Mouse (Mus musculus): ENCODE measurements around the gene Dhodh. TPM values are rescaled to one million over a fixed set of nuclear protein-coding genes. Genes with fewer than 3 reads are reported as not detected.

Gene Dhodh
- polyA plus RNA-seq, 1 experiment from 2014 or later = 35.3 TPM

DNA sequence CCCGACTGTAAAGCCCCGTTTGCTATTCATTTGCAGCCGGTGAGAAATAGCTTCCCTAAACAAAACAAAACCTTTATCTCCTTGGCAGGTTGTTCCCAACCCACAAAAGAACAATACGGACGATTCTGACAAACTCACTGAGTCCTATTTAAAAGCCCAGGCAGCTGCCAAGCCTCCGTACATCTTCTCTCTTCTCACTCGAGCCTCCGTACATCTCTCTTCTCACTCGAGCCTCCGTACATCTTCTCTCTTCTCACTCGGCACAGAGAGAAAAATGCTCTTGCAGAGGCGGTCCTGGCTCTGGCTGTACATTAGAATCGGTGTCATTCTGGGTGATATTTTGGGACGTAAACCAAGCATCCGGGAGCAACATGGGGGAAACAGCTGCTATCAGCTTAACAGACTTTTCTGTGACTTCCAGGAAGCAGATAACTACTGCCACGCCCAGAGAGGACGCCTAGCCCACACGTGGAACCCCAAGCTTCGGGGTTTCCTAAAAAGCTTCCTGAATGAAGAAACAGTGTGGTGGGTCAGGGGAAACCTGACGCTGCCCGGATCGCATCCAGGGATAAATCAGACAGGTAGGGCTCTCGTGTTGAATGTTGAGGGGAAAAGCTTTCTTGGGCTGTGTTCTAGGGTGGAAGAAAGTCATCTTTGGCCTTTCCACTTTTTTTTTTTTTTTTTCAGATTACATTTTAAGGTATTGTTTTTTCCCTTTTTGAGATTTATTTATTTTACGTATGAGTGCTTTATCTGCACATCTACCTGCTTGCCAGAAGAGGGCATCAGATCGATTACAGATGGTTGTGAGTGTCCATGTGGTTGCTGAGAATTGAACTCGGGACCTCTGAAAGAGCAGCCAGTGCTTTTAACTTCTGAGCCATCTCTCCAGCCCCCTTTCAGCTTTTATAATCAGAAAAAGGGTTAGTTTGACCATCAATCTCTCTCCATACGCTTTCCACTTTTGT is 6.1 kb upstream of the Dhodh start, which contains the start of gene Pkd1l3:
TSS of gene Pkd1l3 (plus strand) at position 275 of the 968 bp plus-strand sequence.
- Histone ChIP-seq H3K9ac (peak within 1 kb of the TSS; percentile 50), H3K9me3 (replicated peaks) (peaks cover 2% of the 10 kb centered on the region; the same call in 1 of the 2 replicates), H3K4me2 (peak within 1 kb of the TSS; percentile 74), H3K27ac (peak within 1 kb of the TSS; percentile 3), H3K36me3 (no peaks in the 10 kb centered on the region; the same call in 1 of the 2 replicates), H3K4me1 (peaks cover 25% of the 10 kb centered on the region), H3K4me3 (peak within 1 kb of the TSS; percentile 54), H3K27me3 (replicated peaks) (no peaks in the 10 kb centered on the region)
- ATAC-seq = peak; percentile 79
- 15% methylated on average over 27 of the region's 27 CpGs for WGBS (ENCODE audit: insufficient replicate concordance)

GRCm38 (mm10) chr8:109609153-109609502 is 655 bp upstream of the Dhodh start:
- Histone ChIP-seq H3K4me2 (peak overlapping the region; percentile 91), H3K4me3 (peak overlapping the region; percentile 64), H3K9me3 (replicated peaks) (no peaks in the 10 kb centered on the region), H3K27ac (peak overlapping the region; percentile 94), H3K27me3 (replicated peaks) (no peaks in the 10 kb centered on the region), H3K9ac (peak overlapping the region; percentile 76), H3K4me1 (peaks cover 37% of the 10 kb centered on the region), H3K36me3 (peaks cover 18% of the 10 kb centered on the region)
- ATAC-seq = no peak
- 12% methylated on average over 5 of the region's 5 CpGs for WGBS (ENCODE audit: insufficient replicate concordance)

DNA sequence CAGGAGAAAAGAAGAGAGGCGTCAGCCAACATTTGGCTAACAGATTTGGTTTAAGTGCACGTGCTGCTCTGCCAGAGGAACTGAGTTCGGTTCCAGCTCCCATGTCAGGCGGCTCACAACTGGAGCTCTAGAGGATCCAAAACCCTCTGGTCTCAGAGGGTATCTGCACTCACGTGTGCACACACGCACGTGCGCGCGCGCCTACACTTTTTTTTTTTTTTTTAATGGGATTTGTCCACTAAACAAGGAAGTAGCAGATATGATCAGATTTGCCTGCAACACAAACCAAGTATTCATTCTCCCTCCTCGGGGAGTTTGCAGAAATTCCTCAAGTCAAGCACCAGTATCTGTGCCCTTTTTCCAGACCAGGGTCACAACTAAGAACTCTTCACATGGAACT is 823 bp downstream of the Dhodh start:
- Histone ChIP-seq H3K27me3 (replicated peaks) (no peaks in the 10 kb centered on the region), H3K4me3 (peak overlapping the region; percentile 64), H3K27ac (peak overlapping the region; percentile 94), H3K4me1 (peaks cover 29% of the 10 kb centered on the region), H3K9me3 (replicated peaks) (no peaks in the 10 kb centered on the region), H3K36me3 (peaks cover 33% of the 10 kb centered on the region), H3K4me2 (peak overlapping the region; percentile 91), H3K9ac (peak overlapping the region; percentile 76)
- ATAC-seq = no peak
- 4% methylated on average over 12 of the region's 12 CpGs for WGBS (ENCODE audit: insufficient replicate concordance)

DNA sequence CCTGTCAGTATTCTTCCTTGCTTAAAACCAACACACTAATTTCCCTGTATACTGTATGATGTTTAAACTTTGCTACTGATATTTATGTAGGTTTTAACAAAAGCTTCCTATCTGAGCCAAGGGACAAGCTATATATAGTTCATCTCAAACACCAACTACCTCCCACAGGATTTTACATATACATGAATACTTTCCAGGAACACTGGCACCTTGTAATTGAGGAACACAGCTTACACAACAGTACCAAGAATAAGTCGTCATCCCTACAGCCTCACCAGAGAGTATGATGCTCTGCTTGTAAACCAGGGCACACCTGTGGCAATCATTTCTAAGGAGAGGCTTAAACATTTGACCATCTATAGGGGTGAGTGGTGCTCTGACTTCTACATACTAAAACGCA is 1.7 kb downstream of the Dhodh start:
- H3K4me2 ChIP-seq = peak overlapping the region; percentile 91
- ATAC-seq = no peak

GRCm38 (mm10) chr8:109595854-109596253 is 12.6 kb downstream of the Dhodh start:
- no peak overlapping the region for H3K4me3 ChIP-seq
- no peak overlapping the region for H3K27ac ChIP-seq
- H3K4me1 ChIP-seq = 0 out of 2 replicates have a peak, but pooled peaks cover 3% of the 10 kb centered on the region
- H3K9me3 ChIP-seq (replicated peaks) = no peaks in the 10 kb centered on the region
- no peak overlapping the region for H3K4me2 ChIP-seq
- no peak overlapping the region for H3K9ac ChIP-seq
- no peaks in the 10 kb centered on the region for H3K27me3 ChIP-seq (replicated peaks)
- 47% methylated on average over 8 of the region's 8 CpGs for WGBS (ENCODE audit: insufficient replicate concordance)
- ATAC-seq = peak; percentile 55; the same call in 1 of the 2 replicates
- peaks cover 82% of the 10 kb centered on the region for H3K36me3 ChIP-seq

More for the DNA sequence above, 1.7 kb downstream of the Dhodh start:
- Histone ChIP-seq H3K4me3 (no peak overlapping the region), H3K4me1 (peaks cover 29% of the 10 kb centered on the region), H3K9ac (0 out of 2 replicates have a peak overlapping the region, but pooled peaks have one; percentile 76), H3K36me3 (peaks cover 42% of the 10 kb centered on the region), H3K27me3 (replicated peaks) (no peaks in the 10 kb centered on the region), H3K9me3 (replicated peaks) (no peaks in the 10 kb centered on the region), H3K27ac (no peak overlapping the region)
- 60% methylated on average over 2 of the region's 2 CpGs for WGBS (ENCODE audit: insufficient replicate concordance)

DNA sequence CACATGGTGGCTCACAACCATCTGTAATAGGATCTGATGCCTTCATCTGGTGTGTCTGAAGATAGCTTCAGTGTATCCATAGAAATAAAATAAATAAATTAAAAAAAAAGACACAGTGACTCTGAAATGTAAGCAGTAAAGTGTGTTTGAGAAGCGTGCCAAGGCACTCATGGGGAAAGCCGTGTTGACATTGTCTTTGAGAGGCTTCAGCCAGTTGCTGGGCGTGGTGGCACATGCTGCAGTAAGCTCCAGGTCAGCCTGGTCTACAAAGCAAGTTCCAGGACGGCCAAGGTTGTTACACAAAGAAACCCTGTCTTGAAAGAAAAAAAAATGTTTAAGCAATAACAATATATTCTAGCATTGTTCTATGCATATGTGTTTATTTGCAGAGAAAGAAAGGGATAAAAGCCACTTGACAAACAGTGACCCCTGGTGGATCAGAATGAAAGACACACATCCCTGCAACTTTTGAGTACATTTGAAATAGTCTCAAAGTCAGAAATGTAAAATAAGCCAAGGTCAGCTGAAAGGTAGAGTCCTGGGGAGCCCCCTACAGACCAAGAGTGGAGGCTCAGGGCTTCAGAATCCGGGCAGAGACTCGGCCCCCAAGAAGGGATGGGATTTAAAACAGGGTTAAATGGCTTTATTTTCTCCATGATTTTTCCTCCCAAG is 15.2 kb downstream of the Dhodh start:
- WGBS (ENCODE audit: insufficient replicate concordance) = 72% methylated on average over 6 of the region's 6 CpGs
- ATAC-seq = no peak
- no peak overlapping the region for H3K9ac ChIP-seq

GRCm38 (mm10) chr8:109592164-109592563 is 16.3 kb downstream of the Dhodh start:
- 0 out of 2 replicates have a peak, but pooled peaks cover 3% of the 10 kb centered on the region for H3K4me1 ChIP-seq
- no peak for ATAC-seq
- H3K4me3 ChIP-seq = no peak overlapping the region
- H3K36me3 ChIP-seq = peaks cover 55% of the 10 kb centered on the region
- no peak overlapping the region for H3K9ac ChIP-seq
- H3K27ac ChIP-seq = no peak overlapping the region
- no peak overlapping the region for H3K4me2 ChIP-seq
- 81% methylated on average over 5 of the region's 5 CpGs for WGBS (ENCODE audit: insufficient replicate concordance)
- no peaks in the 10 kb centered on the region for H3K9me3 ChIP-seq (replicated peaks)
- no peaks in the 10 kb centered on the region for H3K27me3 ChIP-seq (replicated peaks)

More for the DNA sequence above, 15.2 kb downstream of the Dhodh start:
- Histone ChIP-seq H3K4me3 (no peak overlapping the region), H3K27ac (no peak overlapping the region), H3K9me3 (replicated peaks) (no peaks in the 10 kb centered on the region), H3K36me3 (peaks cover 60% of the 10 kb centered on the region), H3K27me3 (replicated peaks) (no peaks in the 10 kb centered on the region), H3K4me1 (0 out of 2 replicates have a peak, but pooled peaks cover 3% of the 10 kb centered on the region), H3K4me2 (no peak overlapping the region)

- Histone ChIP-seq H3K4me2 (no peak overlapping the region), H3K36me3 (peaks cover 49% of the 10 kb centered on the region), H3K4me1 (0 out of 2 replicates have a peak, but pooled peaks cover 3% of the 10 kb centered on the region), H3K4me3 (no peak overlapping the region), H3K27ac (no peak overlapping the region), H3K9ac (no peak overlapping the region), H3K9me3 (replicated peaks) (no peaks in the 10 kb centered on the region), H3K27me3 (replicated peaks) (0 out of 2 replicates have a peak, but pooled peaks cover 4% of the 10 kb centered on the region)
- 63% methylated on average over 3 of the region's 3 CpGs for WGBS (ENCODE audit: insufficient replicate concordance)
- ATAC-seq = no peak; the same call in 1 of the 2 replicates
Measured at GRCm38 (mm10) chr8:109591367-109591766, 17.1 kb downstream of the Dhodh start.

GRCm38 (mm10) chr8:109590901-109591300 is 17.6 kb downstream of the Dhodh start:
- Histone ChIP-seq H3K4me2 (no peak overlapping the region), H3K4me1 (0 out of 2 replicates have a peak, but pooled peaks cover 3% of the 10 kb centered on the region), H3K27ac (no peak overlapping the region), H3K9ac (no peak overlapping the region), H3K4me3 (no peak overlapping the region), H3K9me3 (replicated peaks) (no peaks in the 10 kb centered on the region), H3K36me3 (peaks cover 44% of the 10 kb centered on the region), H3K27me3 (replicated peaks) (0 out of 2 replicates have a peak, but pooled peaks cover 4% of the 10 kb centered on the region)
- 83% methylated on average over 9 of the region's 9 CpGs for WGBS (ENCODE audit: insufficient replicate concordance)
- no peak for ATAC-seq

DNA sequence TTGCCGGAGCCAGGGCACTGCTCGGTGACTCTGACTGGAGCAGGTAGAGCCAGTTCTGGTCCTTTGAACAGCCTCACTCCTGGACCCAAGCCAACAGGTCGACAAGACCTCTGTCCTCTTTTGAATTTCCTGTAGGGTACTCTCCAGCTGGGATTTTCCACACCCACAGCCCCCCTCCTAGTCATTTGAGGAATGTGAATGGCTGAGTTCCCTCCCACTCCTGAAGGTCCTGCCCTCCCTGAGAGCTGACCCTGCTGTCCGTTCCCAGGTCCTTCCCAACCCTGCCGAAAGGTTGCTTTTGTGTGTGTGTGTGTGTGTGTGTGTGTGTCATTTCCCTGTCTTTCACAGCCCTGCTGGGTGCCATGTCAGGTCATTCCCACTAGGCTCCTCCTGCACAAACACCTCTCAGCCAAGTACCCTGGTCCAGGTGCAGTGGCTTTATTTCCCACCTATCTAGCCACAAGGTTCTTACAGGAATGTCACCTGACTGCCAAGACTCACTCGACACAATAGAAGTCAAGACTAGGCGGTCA is 21.4 kb downstream of the Dhodh start:
- H3K9ac ChIP-seq = no peak overlapping the region
- H3K36me3 ChIP-seq = peaks cover 6% of the 10 kb centered on the region
- H3K27me3 ChIP-seq (replicated peaks) = 0 out of 2 replicates have a peak, but pooled peaks cover 4% of the 10 kb centered on the region
- 0 out of 2 replicates have a peak, but pooled peaks cover 3% of the 10 kb centered on the region for H3K4me1 ChIP-seq
- ATAC-seq = no peak
- H3K4me2 ChIP-seq = no peak overlapping the region
- no peak overlapping the region for H3K4me3 ChIP-seq
- H3K9me3 ChIP-seq (replicated peaks) = no peaks in the 10 kb centered on the region
- WGBS (ENCODE audit: insufficient replicate concordance) = 46% methylated on average over 7 of the region's 7 CpGs
- no peak overlapping the region for H3K27ac ChIP-seq

- 0 out of 2 replicates have a peak, but pooled peaks cover 4% of the 10 kb centered on the region for H3K27me3 ChIP-seq (replicated peaks)
- H3K36me3 ChIP-seq = no peaks in the 10 kb centered on the region
- no peak overlapping the region for H3K4me2 ChIP-seq
- H3K9me3 ChIP-seq (replicated peaks) = no peaks in the 10 kb centered on the region
- no peaks in the 10 kb centered on the region for H3K4me1 ChIP-seq
- ATAC-seq = no peak
- no peak overlapping the region for H3K9ac ChIP-seq
- H3K27ac ChIP-seq = no peak overlapping the region
- H3K4me3 ChIP-seq = no peak overlapping the region
Measured at GRCm38 (mm10) chr8:109585652-109586051, 22.8 kb downstream of the Dhodh start.
